Mouse (Mus musculus): ENCODE measurements around the gene Eml4. TPM values are rescaled to one million over a fixed set of nuclear protein-coding genes. Genes with fewer than 3 reads are reported as not detected.
A peak's percentile ranks its signal among the peaks of the same experiment; 100 is the strongest.

Gene Eml4
- total and polyA plus RNA-seq, 3 experiments: 3.0 to 4.5 (median 3.8) TPM

- Histone ChIP-seq H3K36me3 (ENCODE audit: control insufficient read depth, insufficient read depth, low read length) (no peaks in the 10 kb centered on the region), H3K27ac (peak overlapping the region; percentile 64), H3K79me2 (replicated peaks; ENCODE audit: control insufficient read depth, insufficient read depth, low read length) (no peaks in the 10 kb centered on the region), H3K4me3 (peak overlapping the region; percentile 43), H3K27me3 (ENCODE audit: control insufficient read depth, insufficient read depth, low read length) (no peaks in the 10 kb centered on the region), H3K9ac (ENCODE audit: low read depth, low read length) (peak overlapping the region; percentile 51), H3K4me1 (ENCODE audit: control insufficient read depth, insufficient read depth, low read length) (peaks cover 1% of the 10 kb centered on the region; the same call in 1 of the 2 replicates)
- TF ChIP-seq CTCF (IDR thresholded peaks at IDR 0.05) (no peak), POLR2A (IDR thresholded peaks at IDR 0.05; ENCODE audit: insufficient read depth, low read depth, low read length) (0 out of 2 replicates have a peak, but pooled peaks have one; percentile 30)
- intact Hi-C loops (cut with DNase I): loop anchor here (1.0 to 2.0 kb wide), 3 partner anchors 10 to 46 kb away; partner anchors contain the start of gene Eml4
- peak; percentile 69 to 72 for DNase-seq
- WGBS: 7% methylated on average over 25 of the region's 25 CpGs
Observed at GRCm38 (mm10) chr17:83322621-83323335, 28.0 kb upstream of the Eml4 start.

GRCm38 (mm10) chr17:83323410-83324268, 27.1 kb upstream of the Eml4 start:
- Histone ChIP-seq H3K27me3 (ENCODE audit: control insufficient read depth, insufficient read depth, low read length) (no peaks in the 10 kb centered on the region), H3K36me3 (ENCODE audit: control insufficient read depth, insufficient read depth, low read length) (no peaks in the 10 kb centered on the region), H3K4me3 (peak overlapping the region; percentile 43; the same call in 1 of the 2 replicates), H3K79me2 (replicated peaks; ENCODE audit: control insufficient read depth, insufficient read depth, low read length) (no peaks in the 10 kb centered on the region), H3K9ac (ENCODE audit: low read depth, low read length) (peak overlapping the region; percentile 52), H3K4me1 (ENCODE audit: control insufficient read depth, insufficient read depth, low read length) (peaks cover 1% of the 10 kb centered on the region; the same call in 1 of the 2 replicates), H3K27ac (peak overlapping the region; percentile 50)
- WGBS: 54% methylated on average over 19 of the region's 19 CpGs
- DNase-seq: peak; percentile 24 to 28
- TF ChIP-seq CTCF (IDR thresholded peaks at IDR 0.05) (no peak), POLR2A (IDR thresholded peaks at IDR 0.05; ENCODE audit: insufficient read depth, low read depth, low read length) (no peak), EP300 (IDR thresholded peaks at IDR 0.05; ENCODE audit: insufficient read depth, low read depth, low read length) (no peak)
- intact Hi-C loops (cut with DNase I): loop anchor here (1.0 to 2.0 kb wide), 3 partner anchors 11 to 47 kb away; partner anchors contain the start of gene Eml4

GRCm38 (mm10) chr17:83324269-83324616, 26.5 kb upstream of the Eml4 start:
- no peaks in the 10 kb centered on the region; the same call in none of the 2 replicates for H3K36me3 ChIP-seq (ENCODE audit: control insufficient read depth, insufficient read depth, low read length)
- peaks cover 1% of the 10 kb centered on the region for H3K4me1 ChIP-seq (ENCODE audit: control insufficient read depth, insufficient read depth, low read length)
- 78% methylated on average over 11 of the region's 11 CpGs for WGBS
- no peaks in the 10 kb centered on the region for H3K79me2 ChIP-seq (replicated peaks; ENCODE audit: control insufficient read depth, insufficient read depth, low read length)
- no peak for DNase-seq
- H3K27ac ChIP-seq: peak overlapping the region; percentile 50
- TF ChIP-seq POLR2A (IDR thresholded peaks at IDR 0.05; ENCODE audit: insufficient read depth, low read depth, low read length) (no peak), EP300 (IDR thresholded peaks at IDR 0.05; ENCODE audit: insufficient read depth, low read depth, low read length) (no peak), CTCF (IDR thresholded peaks at IDR 0.05) (no peak)
- no peaks in the 10 kb centered on the region for H3K27me3 ChIP-seq (ENCODE audit: control insufficient read depth, insufficient read depth, low read length)
- no peak overlapping the region for H3K9ac ChIP-seq (ENCODE audit: low read depth, low read length)
- intact Hi-C loops (cut with DNase I): no loop called here
- H3K4me3 ChIP-seq: no peak overlapping the region

- Histone ChIP-seq H3K36me3 (ENCODE audit: control insufficient read depth, insufficient read depth, low read length) (no peaks in the 10 kb centered on the region), H3K4me1 (ENCODE audit: control insufficient read depth, insufficient read depth, low read length) (peaks cover 8% of the 10 kb centered on the region), H3K4me3 (peak overlapping the region; percentile 31), H3K27ac (no peak overlapping the region), H3K27me3 (ENCODE audit: control insufficient read depth, insufficient read depth, low read length) (no peaks in the 10 kb centered on the region), H3K9ac (ENCODE audit: low read depth, low read length) (peak overlapping the region; percentile 4; the same call in 1 of the 2 replicates), H3K79me2 (replicated peaks; ENCODE audit: control insufficient read depth, insufficient read depth, low read length) (no peaks in the 10 kb centered on the region)
- intact Hi-C loops (cut with DNase I): no loop called here
- 25% methylated on average over 13 of the region's 13 CpGs for WGBS
- DNase-seq: no peak
- no peak for TF ChIP-seq EP300 (IDR thresholded peaks at IDR 0.05; ENCODE audit: insufficient read depth, low read depth, low read length)
- peak; percentile 19 for TF ChIP-seq CTCF (IDR thresholded peaks at IDR 0.05)
- no peak for TF ChIP-seq POLR2A (IDR thresholded peaks at IDR 0.05; ENCODE audit: insufficient read depth, low read depth, low read length)
Observed at GRCm38 (mm10) chr17:83335183-83335584, 15.5 kb upstream of the Eml4 start.

- Histone ChIP-seq H3K36me3 (ENCODE audit: control insufficient read depth, insufficient read depth, low read length) (no peaks in the 10 kb centered on the region), H3K79me2 (replicated peaks; ENCODE audit: control insufficient read depth, insufficient read depth, low read length) (no peaks in the 10 kb centered on the region), H3K4me3 (no peak overlapping the region), H3K27me3 (ENCODE audit: control insufficient read depth, insufficient read depth, low read length) (no peaks in the 10 kb centered on the region), H3K4me1 (ENCODE audit: control insufficient read depth, insufficient read depth, low read length) (no peaks in the 10 kb centered on the region), H3K27ac (no peak overlapping the region), H3K9ac (ENCODE audit: low read depth, low read length) (no peak overlapping the region)
- intact Hi-C loops (cut with DNase I): no loop called here
- 73% methylated on average over 13 of the region's 13 CpGs for WGBS
- DNase-seq: no peak
- TF ChIP-seq CTCF (IDR thresholded peaks at IDR 0.05): peak; percentile 37
- TF ChIP-seq EP300 (IDR thresholded peaks at IDR 0.05; ENCODE audit: insufficient read depth, low read depth, low read length): no peak
Observed at GRCm38 (mm10) chr17:83337051-83337898, 13.5 kb upstream of the Eml4 start.
